Comparison of ENCODE assay signal across 11 mouse cellular contexts in the genomic region with DNA sequence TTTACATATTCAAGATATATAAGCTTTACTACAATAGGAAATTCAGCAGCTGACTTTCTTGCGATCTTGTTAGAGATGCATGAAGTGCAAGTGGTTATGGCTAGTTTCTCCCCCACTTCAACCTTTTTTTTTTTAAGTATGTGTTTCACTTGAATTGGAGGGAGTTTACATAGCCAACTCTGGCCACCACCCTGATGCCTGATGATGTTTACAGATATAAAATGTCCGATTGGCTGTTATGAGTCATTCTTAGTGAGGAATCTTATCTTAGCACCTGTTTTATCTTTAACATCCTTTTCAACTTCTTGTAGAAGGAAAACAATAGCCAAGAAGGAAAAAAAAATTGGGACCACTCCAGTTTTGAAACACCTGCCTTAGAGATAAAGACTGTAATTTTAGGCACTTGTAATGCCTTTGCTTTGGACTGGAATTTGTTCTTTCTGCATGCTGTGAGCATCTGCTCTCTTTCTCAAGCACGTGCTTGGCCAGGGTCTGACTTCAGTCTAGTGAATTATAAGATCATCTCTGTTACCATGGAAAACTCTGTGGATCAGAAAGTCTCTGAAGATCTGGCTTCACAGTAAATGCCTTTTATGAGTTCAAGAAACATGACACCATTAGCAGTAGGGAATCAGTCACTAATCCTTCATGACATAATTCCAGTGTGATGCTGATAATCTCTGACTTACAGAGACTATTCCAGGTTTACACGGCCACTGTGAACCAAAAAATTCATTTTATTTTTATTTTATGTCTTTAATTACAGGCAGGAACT.
DNase-seq lines count a peak whose midpoint lies in the region; ATAC-seq and TF ChIP-seq lines count a peak whose summit lies in the region.
"Had no signal": no experiment of that assay in that cellular context is flagged by ENCODE, and none has a peak within 500 bp of the region (broad histone marks: within the 10 kb centered on the region; RNA-seq: fewer than 3 reads in every experiment).

No protein-coding gene starts in this region.

- no peaks in the 10 kb centered on the region for H3K4me1 ChIP-seq in kidney, postnatal 0 days (replicated peaks; ENCODE audit: insufficient read depth, low read length)
- H3K4me1 ChIP-seq in kidney, embryonic 14.5 days (ENCODE audit: control insufficient read depth, insufficient read depth, low read length): no peaks in the 10 kb centered on the region
- no peaks in the 10 kb centered on the region for H3K4me1 ChIP-seq in heart, postnatal 0 days (ENCODE audit: control insufficient read depth, insufficient read depth)
- H3K4me1 ChIP-seq in neural tube, embryonic 14.5 days (ENCODE audit: control insufficient read depth, insufficient read depth, low read length): no peaks in the 10 kb centered on the region
- no peaks in the 10 kb centered on the region for H3K4me1 ChIP-seq in liver, postnatal 0 days (ENCODE audit: insufficient read depth)
- H3K4me1 ChIP-seq: embryonic facial prominence, embryonic 13.5 days had no signal

- no peaks in the 10 kb centered on the region for H3K9me3 ChIP-seq in kidney, postnatal 0 days (replicated peaks; ENCODE audit: low read length)
- H3K9me3 ChIP-seq in kidney, embryonic 14.5 days (ENCODE audit: control insufficient read depth, low read length): no peaks in the 10 kb centered on the region
- H3K9me3 ChIP-seq in heart, postnatal 0 days (replicated peaks; ENCODE audit: control insufficient read depth, low read length): no peaks in the 10 kb centered on the region
- H3K9me3 ChIP-seq in neural tube, embryonic 14.5 days (ENCODE audit: control insufficient read depth, low read length): no peaks in the 10 kb centered on the region
- no peaks in the 10 kb centered on the region for H3K9me3 ChIP-seq in liver, postnatal 0 days (ENCODE audit: low read length)
- H3K9me3 ChIP-seq: embryonic facial prominence, embryonic 13.5 days had no signal

- no peaks in the 10 kb centered on the region for H3K36me3 ChIP-seq in kidney, postnatal 0 days (ENCODE audit: insufficient read depth, low read length)
- no peaks in the 10 kb centered on the region for H3K36me3 ChIP-seq in kidney, embryonic 14.5 days (ENCODE audit: control insufficient read depth, insufficient read depth, low read length)
- no peaks in the 10 kb centered on the region for H3K36me3 ChIP-seq in heart, postnatal 0 days (replicated peaks; ENCODE audit: control insufficient read depth, insufficient read depth, low read length)
- no peaks in the 10 kb centered on the region for H3K36me3 ChIP-seq in neural tube, embryonic 14.5 days (ENCODE audit: control insufficient read depth, insufficient read depth, low read length)
- H3K36me3 ChIP-seq in liver, postnatal 0 days (replicated peaks; ENCODE audit: insufficient read depth, low read length): no peaks in the 10 kb centered on the region
- H3K36me3 ChIP-seq: embryonic facial prominence, embryonic 13.5 days had no signal

- no peak overlapping the region for H3K4me3 ChIP-seq in kidney, postnatal 0 days (replicated peaks; ENCODE audit: low read depth, low read length)
- H3K4me3 ChIP-seq in kidney, embryonic 14.5 days (ENCODE audit: low read length): no peak overlapping the region
- H3K4me3 ChIP-seq in heart, postnatal 0 days (ENCODE audit: low read depth, low read length): no peak overlapping the region
- no peak overlapping the region for H3K4me3 ChIP-seq in neural tube, embryonic 14.5 days (ENCODE audit: low read depth, low read length)
- no peak overlapping the region for H3K4me3 ChIP-seq in liver, postnatal 0 days (ENCODE audit: low read depth, low read length)
- H3K4me3 ChIP-seq: embryonic facial prominence, embryonic 13.5 days had no signal

- no peaks in the 10 kb centered on the region for H3K27me3 ChIP-seq in kidney, postnatal 0 days (ENCODE audit: insufficient read depth, low read length)
- H3K27me3 ChIP-seq in kidney, embryonic 14.5 days (ENCODE audit: control insufficient read depth, insufficient read depth, low read length): no peaks in the 10 kb centered on the region
- H3K27me3 ChIP-seq in heart, postnatal 0 days (ENCODE audit: control insufficient read depth, insufficient read depth, low read length): no peaks in the 10 kb centered on the region
- H3K27me3 ChIP-seq in neural tube, embryonic 14.5 days (ENCODE audit: control insufficient read depth, insufficient read depth, low read length): no peaks in the 10 kb centered on the region
- H3K27me3 ChIP-seq in liver, postnatal 0 days (ENCODE audit: insufficient read depth, low read length): no peaks in the 10 kb centered on the region
- H3K27me3 ChIP-seq: embryonic facial prominence, embryonic 13.5 days had no signal

- no peak overlapping the region for H3K27ac ChIP-seq in kidney, postnatal 0 days
- no peak overlapping the region for H3K27ac ChIP-seq in kidney, embryonic 14.5 days (ENCODE audit: low read depth, low read length)
- H3K27ac ChIP-seq in heart, postnatal 0 days (ENCODE audit: low read depth): peak overlapping the region; percentile 67; the same call in 1 of the 2 replicates
- no peak overlapping the region for H3K27ac ChIP-seq in neural tube, embryonic 14.5 days (ENCODE audit: low read depth, low read length)
- no peak overlapping the region for H3K27ac ChIP-seq in liver, postnatal 0 days (ENCODE audit: low read depth)
- H3K27ac ChIP-seq: embryonic facial prominence, embryonic 13.5 days; macrophage had no signal

- WGBS in kidney, postnatal 0 days: 50% methylated on average over 4 of the region's 4 CpGs
- 59% methylated on average over 4 of the region's 4 CpGs for WGBS in kidney, embryonic 14.5 days
- WGBS in heart, postnatal 0 days: 47% methylated on average over 4 of the region's 4 CpGs
- 57% methylated on average over 4 of the region's 4 CpGs for WGBS in neural tube, embryonic 14.5 days
- 61% methylated on average over 4 of the region's 4 CpGs for WGBS in liver, postnatal 0 days (ENCODE audit: insufficient replicate concordance)

- H3K9ac ChIP-seq in kidney, postnatal 0 days (ENCODE audit: low read depth, low read length): no peak overlapping the region
- H3K9ac ChIP-seq in kidney, embryonic 14.5 days (ENCODE audit: low read depth, low read length): no peak overlapping the region
- H3K9ac ChIP-seq in heart, postnatal 0 days (replicated peaks; ENCODE audit: low read depth, low read length): no peak overlapping the region
- H3K9ac ChIP-seq in neural tube, embryonic 14.5 days (replicated peaks; ENCODE audit: low read depth, low read length): no peak overlapping the region
- H3K9ac ChIP-seq in liver, postnatal 0 days (replicated peaks): no peak overlapping the region
- H3K9ac ChIP-seq: embryonic facial prominence, embryonic 13.5 days had no signal

- peak; percentile 65 to 75 for DNase-seq in cerebellum, postnatal 10 days
- DNase-seq in cerebellum, postnatal 36 days: no peak
- DNase-seq in kidney, postnatal 0 days (ENCODE audit: low spot score): peak; percentile 15
- no peak for DNase-seq in heart, postnatal 0 days (ENCODE audit: low spot score)
- DNase-seq in MN1 (ENCODE audit: low spot score): no peak
- no peak for DNase-seq in liver, postnatal 0 days
- DNase-seq: kidney, adult 8-10 months had no signal

- no peak overlapping the region for H3K4me2 ChIP-seq in kidney, postnatal 0 days (ENCODE audit: low read length)
- no peak overlapping the region for H3K4me2 ChIP-seq in kidney, embryonic 14.5 days (replicated peaks; ENCODE audit: low read depth, low read length)
- H3K4me2 ChIP-seq in heart, postnatal 0 days (ENCODE audit: low read depth, low read length): no peak overlapping the region
- no peak overlapping the region for H3K4me2 ChIP-seq in neural tube, embryonic 14.5 days (ENCODE audit: low read depth, low read length)
- H3K4me2 ChIP-seq in liver, postnatal 0 days (ENCODE audit: low read depth, low read length): no peak overlapping the region
- H3K4me2 ChIP-seq: embryonic facial prominence, embryonic 13.5 days had no signal

- TF ChIP-seq CTCF in kidney, postnatal 0 days (IDR thresholded peaks at IDR 0.05; ENCODE audit: low read depth): no peak
- TF ChIP-seq CTCF in heart, postnatal 0 days (IDR thresholded peaks at IDR 0.05; ENCODE audit: low read depth): no peak
- no peak for TF ChIP-seq CTCF in liver, postnatal 0 days (IDR thresholded peaks at IDR 0.05; ENCODE audit: low read depth)

- no peak for ATAC-seq in kidney, postnatal 0 days (replicated peaks; ENCODE audit: low FRiP score, low read depth)
- no peak for ATAC-seq in kidney, embryonic 14.5 days (ENCODE audit: low FRiP score, low TSS enrichment)
- ATAC-seq in heart, postnatal 0 days (ENCODE audit: insufficient read depth, low read depth): no peak
- peak; percentile 68; the same call in 1 of the 2 replicates for ATAC-seq in neural tube, embryonic 14.5 days (ENCODE audit: low read depth)
- no peak for ATAC-seq in liver, postnatal 0 days

- TF ChIP-seq EP300 in heart, postnatal 0 days (IDR thresholded peaks at IDR 0.05; ENCODE audit: low read depth): peak; percentile 74; the same call in 1 of the 2 replicates
- TF ChIP-seq EP300 in liver, postnatal 0 days (IDR thresholded peaks at IDR 0.05; ENCODE audit: low read depth): no peak

Comparison
In these comparisons a context has a peak if more than half of its experiments do, and no peak if none do; other contexts are left out.
1. DNase-seq: peak in cerebellum, postnatal 10 days (2 of 2) and kidney, postnatal 0 days (single experiment); none in cerebellum, postnatal 36 days (0 of 2), heart, postnatal 0 days (single experiment), MN1 (single experiment) and liver, postnatal 0 days (single experiment).